Mouse (Mus musculus): ENCODE data around the gene Olfr767.
A peak's percentile ranks its signal among the peaks of the same experiment; 100 is the strongest.
"Not testable (repeated sequence)": the region's sequence is repeated elsewhere in the genome, so short reads cannot be mapped to it uniquely, and the experiment has no call there.

The Olfr767 gene

GRCm38 (mm10) chr10:129082810-129083209 lies at the start of gene Olfr767:
Gene Olfr767 (minus strand): TSS chr10:129082910.
- DNase-seq (ENCODE audit: low spot score): not testable (repeated sequence)

GRCm38 (mm10) chr10:129117761-129118160 lies 35.1 kb upstream of the Olfr767 start, which contains the start of gene Olfr769:
Gene Olfr769 (minus strand): TSS chr10:129117861.
- DNase-seq (ENCODE audit: low spot score): no peak

- no peak for DNase-seq (ENCODE audit: low spot score)
These were observed 32.4 kb upstream of the Olfr767 start for GRCm38 (mm10) chr10:129115146-129115545.

- DNase-seq (ENCODE audit: low spot score): no peak
These were observed 18.5 kb upstream of the Olfr767 start for GRCm38 (mm10) chr10:129101231-129101630.

- no peak for DNase-seq (ENCODE audit: low spot score)
These were observed 16.6 kb upstream of the Olfr767 start, which contains the start of gene Olfr768 for GRCm38 (mm10) chr10:129099275-129099674. Gene Olfr768 (minus strand): TSS chr10:129099375.

- no peak for DNase-seq (ENCODE audit: low spot score)
These were observed 13.8 kb downstream of the Olfr767 start, which contains the start of gene Olfr766-ps1 for GRCm38 (mm10) chr10:129068877-129069276. Gene Olfr766-ps1 (minus strand): TSS chr10:129068977.

- not testable (repeated sequence) for DNase-seq (ENCODE audit: low spot score)
These were observed 32.8 kb downstream of the Olfr767 start, which contains the start of gene Olfr765 for GRCm38 (mm10) chr10:129049898-129050297. Gene Olfr765 (minus strand): TSS chr10:129049998.

- no peak for DNase-seq (ENCODE audit: low spot score)
These were observed 42.9 kb downstream of the Olfr767 start, which contains the start of gene Olfr764-ps1 for GRCm38 (mm10) chr10:129039796-129040195. Gene Olfr764-ps1 (minus strand): TSS chr10:129039896.

GRCm38 (mm10) chr10:129028343-129028742 lies 54.4 kb downstream of the Olfr767 start:
- no peak for DNase-seq (ENCODE audit: low spot score)

- DNase-seq (ENCODE audit: low spot score): peak; percentile 77
These were observed 56.6 kb downstream of the Olfr767 start for GRCm38 (mm10) chr10:129026018-129026662.

Measured in embryo, embryonic 10.5 days (tissue).